Mouse (Mus musculus): ENCODE measurements around the gene Rras2. TPM values are rescaled to one million over a fixed set of nuclear protein-coding genes. Genes with fewer than 3 reads are reported as not detected.

Gene Rras2
- total RNA-seq, 1 experiment from 2014 or later: 36.1 TPM

- DNase-seq: no peak
Observed at GRCm38 (mm10) chr7:114028828-114029227, 88.8 kb downstream of the Rras2 start.

DNA sequence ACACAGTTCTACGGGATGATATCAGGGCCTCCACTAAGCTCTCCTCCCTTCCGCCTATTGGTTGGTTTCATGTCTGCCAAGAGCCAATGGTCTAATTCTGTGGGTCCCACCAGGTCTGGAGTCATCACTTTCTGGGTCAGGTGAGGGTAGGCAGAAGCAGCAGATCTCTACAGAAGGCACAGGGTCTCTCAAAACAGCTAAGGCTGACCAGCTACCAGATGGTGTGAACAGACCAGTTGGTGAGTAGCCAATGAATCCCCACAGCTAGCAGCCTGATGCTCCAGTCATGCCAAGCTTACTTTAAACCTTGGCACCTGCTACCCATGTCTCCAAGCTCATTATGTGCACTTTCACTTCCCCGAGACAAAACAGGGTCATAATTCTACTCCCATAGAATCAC, 90.2 kb downstream of the Rras2 start:
- DNase-seq: no peak

DNA sequence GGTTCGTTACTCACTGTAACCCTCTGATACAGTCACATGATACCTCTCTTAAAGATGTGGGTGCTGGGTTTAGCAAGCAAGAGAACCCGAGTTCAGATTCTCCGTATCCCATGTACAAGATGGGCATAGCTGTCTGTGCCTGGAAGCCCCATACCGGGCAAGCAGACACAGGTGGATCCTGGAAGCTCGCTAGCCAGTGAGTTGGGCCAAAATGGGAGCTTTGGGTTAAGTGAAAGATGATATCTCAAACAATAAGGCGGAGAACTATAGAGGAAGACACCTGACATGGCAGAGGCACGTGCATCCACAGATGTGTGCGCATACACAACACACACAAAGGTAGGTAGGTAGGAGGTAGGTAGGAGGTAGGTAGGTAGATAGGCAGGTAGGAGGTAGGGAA, 90.7 kb downstream of the Rras2 start:
- no peak for DNase-seq

- peak; percentile 89 for DNase-seq
Observed at GRCm38 (mm10) chr7:114020704-114021093, 96.9 kb downstream of the Rras2 start.

DNA sequence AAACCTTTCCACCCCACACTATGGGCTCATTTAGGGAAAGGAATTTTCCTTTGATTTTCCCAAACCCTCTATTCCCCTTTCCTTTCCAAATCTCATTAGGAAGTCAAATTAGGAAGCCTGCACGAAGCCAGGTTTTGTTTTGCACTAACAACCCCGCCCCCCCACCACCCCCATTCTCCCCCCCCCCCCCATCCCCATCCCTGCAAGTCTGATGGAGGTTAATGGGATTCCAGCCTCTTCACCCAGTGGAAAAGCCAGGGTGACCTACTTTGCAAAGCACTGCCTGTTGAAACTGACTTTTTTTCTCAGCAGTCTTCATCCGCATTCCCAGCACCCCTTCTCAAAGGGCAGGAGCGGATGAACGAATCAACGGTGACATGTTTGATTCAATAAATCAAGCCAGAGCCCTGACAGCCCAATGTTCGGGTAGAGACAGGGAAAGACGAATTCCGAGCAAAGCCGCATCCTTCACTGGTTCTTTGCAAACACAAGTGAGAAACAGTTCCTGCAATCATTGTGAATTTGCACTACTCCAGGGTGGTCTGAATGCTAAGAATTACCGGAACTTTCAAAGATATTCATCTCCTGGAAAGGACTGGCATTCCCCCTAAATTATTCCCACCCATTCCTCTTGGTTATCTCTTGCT, 97.4 kb downstream of the Rras2 start:
- no peak for DNase-seq

DNA sequence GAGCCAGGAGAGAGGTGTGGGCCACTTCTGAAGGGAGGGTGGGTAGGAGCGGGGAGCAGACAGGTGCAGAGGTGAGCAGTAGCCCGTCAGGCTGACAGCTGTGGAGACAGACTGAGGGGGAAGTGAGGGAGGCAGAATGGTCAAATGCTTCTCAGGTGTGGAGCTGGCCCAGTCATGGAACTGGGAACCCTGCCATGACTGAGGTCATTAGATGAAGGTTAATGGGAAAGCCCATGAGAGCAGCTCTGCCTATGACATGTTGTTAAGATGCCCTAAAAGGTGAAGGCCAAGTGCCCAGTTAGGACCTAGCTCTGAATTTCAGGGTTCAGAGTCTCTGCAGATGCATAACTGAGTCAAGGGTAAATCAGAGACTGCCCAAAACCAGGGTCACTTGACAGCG, 98.7 kb downstream of the Rras2 start:
- no peak for DNase-seq

- peak; percentile 14 for DNase-seq
Observed at GRCm38 (mm10) chr7:114016001-114016949, 101.3 kb downstream of the Rras2 start.

GRCm38 (mm10) chr7:114011726-114012443, 105.7 kb downstream of the Rras2 start:
- DNase-seq: no peak

DNA sequence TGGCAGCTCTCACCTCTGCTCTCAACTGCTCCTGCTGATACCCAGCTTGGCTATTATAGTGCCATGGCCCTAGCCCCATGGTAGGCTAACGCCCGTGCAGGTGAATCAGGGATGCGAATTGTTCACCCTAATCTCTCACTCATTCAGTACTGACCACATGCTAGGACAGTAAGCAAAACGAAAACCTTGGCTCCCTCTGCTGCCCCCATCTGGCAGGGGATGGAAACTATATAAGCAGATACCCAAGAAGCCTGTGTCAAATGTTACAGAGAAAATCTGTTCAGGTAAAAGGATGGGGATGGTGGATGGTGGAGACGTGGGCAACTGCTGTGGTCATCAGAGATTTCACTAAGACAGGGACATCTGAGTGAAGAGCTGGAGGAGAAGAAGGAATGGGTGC, 110.0 kb downstream of the Rras2 start:
- peak; percentile 60 for DNase-seq

DNA sequence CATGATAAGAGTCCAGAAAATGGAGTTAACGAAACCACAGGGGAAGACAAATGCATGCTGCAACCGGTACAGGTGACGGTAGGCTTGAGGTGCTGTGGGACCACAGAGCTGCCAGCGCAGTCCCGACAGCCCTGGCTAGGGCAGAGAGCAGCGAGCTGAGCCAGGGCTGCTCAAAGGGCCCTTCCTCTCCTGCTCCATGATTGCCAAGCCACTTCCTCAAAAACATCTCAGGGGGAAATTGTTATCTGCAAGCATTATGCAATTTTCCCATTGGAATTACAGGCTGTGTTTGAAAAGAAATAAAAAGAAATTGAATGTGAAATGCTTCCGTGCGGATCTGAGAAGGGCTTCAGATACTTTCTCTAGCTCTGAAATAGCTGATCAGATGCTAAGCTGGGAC, 111.1 kb downstream of the Rras2 start:
- DNase-seq: peak; percentile 32

DNA sequence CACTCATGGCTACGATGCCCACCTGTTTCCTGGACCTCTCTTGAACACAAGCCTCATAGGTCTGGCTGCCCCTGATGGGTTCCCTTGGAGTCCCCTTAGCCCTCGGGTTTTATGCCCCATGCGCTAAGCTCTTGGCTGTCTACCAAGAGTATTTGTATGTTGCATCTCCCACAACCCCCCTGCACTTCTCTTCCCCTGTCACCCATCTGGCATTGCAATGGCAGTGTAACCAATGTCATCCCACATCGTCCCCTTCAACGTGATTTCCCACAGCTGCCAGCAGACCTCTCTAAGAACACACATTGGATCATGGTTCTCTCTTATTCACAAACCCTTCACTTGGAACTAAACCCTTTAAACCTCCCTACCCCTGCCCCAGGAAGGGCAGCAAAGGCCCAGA, 112.1 kb downstream of the Rras2 start:
- DNase-seq: no peak

GRCm38 (mm10) chr7:114004171-114004570, 113.4 kb downstream of the Rras2 start:
- DNase-seq: no peak

DNA sequence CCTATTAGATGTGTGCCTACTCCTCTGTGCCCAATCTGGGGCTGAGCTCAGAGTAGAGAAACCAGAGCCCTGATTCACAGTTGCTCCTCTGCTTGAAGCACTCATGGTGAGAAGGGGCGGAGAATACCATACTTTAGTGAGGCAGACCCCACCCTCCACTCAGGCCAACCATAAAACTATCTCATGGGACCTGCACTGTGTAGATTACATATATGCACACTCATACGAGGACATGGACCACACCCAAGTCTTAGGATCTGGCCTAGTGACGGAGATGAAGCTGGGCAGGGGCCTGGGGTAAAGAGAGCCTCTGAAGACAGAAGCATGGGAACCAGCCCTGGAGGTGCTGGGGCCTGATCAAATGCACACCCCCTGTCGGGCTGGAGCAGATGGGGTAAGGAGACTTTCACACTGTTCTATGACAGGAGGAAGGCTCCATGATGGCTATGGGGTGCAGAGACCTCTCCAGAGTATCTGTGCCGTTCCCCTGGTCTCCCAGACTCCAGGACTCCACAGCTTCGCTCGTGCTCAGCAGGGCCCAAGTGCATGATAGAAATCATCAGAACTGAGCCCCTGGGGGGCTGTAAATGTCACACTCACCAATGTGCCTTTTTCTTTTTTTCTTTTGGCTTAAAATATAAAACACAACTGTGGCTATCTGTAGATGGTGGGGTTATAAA, 119.8 kb downstream of the Rras2 start:
- no peak for DNase-seq

Other genes starting within 250 kb of the Rras2 start
- 117 and 120 TPM in 2 replicates for gene Copb1, start 136.9 kb upstream of the Rras2 start, total RNA-seq (2021)
- 163 and 166 TPM in 2 replicates for gene Psma1, start 158.3 kb upstream of the Rras2 start, total RNA-seq (2021)

All from adrenal gland, postnatal 14 days (tissue).